Mouse (Mus musculus): ENCODE measurements around the gene Cdrt4. TPM values are rescaled to one million over a fixed set of nuclear protein-coding genes. Genes with fewer than 3 reads are reported as not detected.
A peak's percentile ranks its signal among the peaks of the same experiment; 100 is the strongest.

The Cdrt4 gene
- total RNA-seq (2017) = not detected in 2 replicates

GRCm38 (mm10) chr11:62951012-62951411 is at the start of gene Cdrt4:
Cdrt4 (plus strand) TSS chr11:62951193.
- no peak for ATAC-seq (replicated peaks in 1 of 2; ENCODE audit: insufficient read depth in 1 of 2, low FRiP score in 2 of 2, low TSS enrichment in 1 of 2, low read depth in 1 of 2, poor library complexity in 2 of 2, severe bottlenecking in 2 of 2)

- ATAC-seq (replicated peaks in 1 of 2; ENCODE audit: insufficient read depth in 1 of 2, low FRiP score in 2 of 2, low TSS enrichment in 1 of 2, low read depth in 1 of 2, poor library complexity in 2 of 2, severe bottlenecking in 2 of 2) = peak; percentile 62 to 85; a peak in 3 of 4 replicates
Measured at GRCm38 (mm10) chr11:62901699-62902323, 49.2 kb upstream of the Cdrt4 start.

GRCm38 (mm10) chr11:62903871-62904495 is 47.0 kb upstream of the Cdrt4 start:
- ATAC-seq (replicated peaks in 1 of 2; ENCODE audit: insufficient read depth in 1 of 2, low FRiP score in 2 of 2, low TSS enrichment in 1 of 2, low read depth in 1 of 2, poor library complexity in 2 of 2, severe bottlenecking in 2 of 2) = no peak

GRCm38 (mm10) chr11:62909720-62910306 is 41.2 kb upstream of the Cdrt4 start:
- ATAC-seq (replicated peaks in 1 of 2; ENCODE audit: insufficient read depth in 1 of 2, low FRiP score in 2 of 2, low TSS enrichment in 1 of 2, low read depth in 1 of 2, poor library complexity in 2 of 2, severe bottlenecking in 2 of 2) = 0 out of 4 replicates have a peak, but pooled peaks of 1 of the 2 experiments have one; percentile 17

- ATAC-seq (replicated peaks in 1 of 2; ENCODE audit: insufficient read depth in 1 of 2, low FRiP score in 2 of 2, low TSS enrichment in 1 of 2, low read depth in 1 of 2, poor library complexity in 2 of 2, severe bottlenecking in 2 of 2) = no peak
Measured at GRCm38 (mm10) chr11:62911362-62911761, 39.6 kb upstream of the Cdrt4 start.

- ATAC-seq (replicated peaks in 1 of 2; ENCODE audit: insufficient read depth in 1 of 2, low FRiP score in 2 of 2, low TSS enrichment in 1 of 2, low read depth in 1 of 2, poor library complexity in 2 of 2, severe bottlenecking in 2 of 2) = no peak
Measured at GRCm38 (mm10) chr11:62913141-62913540, 37.9 kb upstream of the Cdrt4 start.

GRCm38 (mm10) chr11:62914532-62914931 is 36.5 kb upstream of the Cdrt4 start:
- no peak for ATAC-seq (replicated peaks in 1 of 2; ENCODE audit: insufficient read depth in 1 of 2, low FRiP score in 2 of 2, low TSS enrichment in 1 of 2, low read depth in 1 of 2, poor library complexity in 2 of 2, severe bottlenecking in 2 of 2)

GRCm38 (mm10) chr11:62915486-62915885 is 35.5 kb upstream of the Cdrt4 start:
- ATAC-seq (replicated peaks in 1 of 2; ENCODE audit: insufficient read depth in 1 of 2, low FRiP score in 2 of 2, low TSS enrichment in 1 of 2, low read depth in 1 of 2, poor library complexity in 2 of 2, severe bottlenecking in 2 of 2) = peak in 1 of 2 experiments; percentile 25; a peak in 1 of 4 replicates

- no peak for ATAC-seq (replicated peaks in 1 of 2; ENCODE audit: insufficient read depth in 1 of 2, low FRiP score in 2 of 2, low TSS enrichment in 1 of 2, low read depth in 1 of 2, poor library complexity in 2 of 2, severe bottlenecking in 2 of 2)
Measured at GRCm38 (mm10) chr11:62916765-62917164, 34.2 kb upstream of the Cdrt4 start.

- ATAC-seq (replicated peaks in 1 of 2; ENCODE audit: insufficient read depth in 1 of 2, low FRiP score in 2 of 2, low TSS enrichment in 1 of 2, low read depth in 1 of 2, poor library complexity in 2 of 2, severe bottlenecking in 2 of 2) = no peak
Measured at GRCm38 (mm10) chr11:62919946-62920742, 30.8 kb upstream of the Cdrt4 start.

- ATAC-seq (replicated peaks in 1 of 2; ENCODE audit: insufficient read depth in 1 of 2, low FRiP score in 2 of 2, low TSS enrichment in 1 of 2, low read depth in 1 of 2, poor library complexity in 2 of 2, severe bottlenecking in 2 of 2) = no peak
Measured at GRCm38 (mm10) chr11:62920743-62921050, 30.3 kb upstream of the Cdrt4 start.

- peak; percentile 62 to 72 for ATAC-seq (replicated peaks in 1 of 2; ENCODE audit: insufficient read depth in 1 of 2, low FRiP score in 2 of 2, low TSS enrichment in 1 of 2, low read depth in 1 of 2, poor library complexity in 2 of 2, severe bottlenecking in 2 of 2)
Measured at GRCm38 (mm10) chr11:62921052-62921977, 29.7 kb upstream of the Cdrt4 start.

GRCm38 (mm10) chr11:62924091-62924761 is 26.8 kb upstream of the Cdrt4 start:
- no peak for ATAC-seq (replicated peaks in 1 of 2; ENCODE audit: insufficient read depth in 1 of 2, low FRiP score in 2 of 2, low TSS enrichment in 1 of 2, low read depth in 1 of 2, poor library complexity in 2 of 2, severe bottlenecking in 2 of 2)

- 0 out of 4 replicates have a peak, but pooled peaks of 1 of the 2 experiments have one; percentile 4 for ATAC-seq (replicated peaks in 1 of 2; ENCODE audit: insufficient read depth in 1 of 2, low FRiP score in 2 of 2, low TSS enrichment in 1 of 2, low read depth in 1 of 2, poor library complexity in 2 of 2, severe bottlenecking in 2 of 2)
Measured at GRCm38 (mm10) chr11:62929799-62930198, 21.2 kb upstream of the Cdrt4 start.

GRCm38 (mm10) chr11:62930574-62930973 is 20.4 kb upstream of the Cdrt4 start:
- no peak for ATAC-seq (replicated peaks in 1 of 2; ENCODE audit: insufficient read depth in 1 of 2, low FRiP score in 2 of 2, low TSS enrichment in 1 of 2, low read depth in 1 of 2, poor library complexity in 2 of 2, severe bottlenecking in 2 of 2)

GRCm38 (mm10) chr11:62931141-62931540 is 19.9 kb upstream of the Cdrt4 start:
- ATAC-seq (replicated peaks in 1 of 2; ENCODE audit: insufficient read depth in 1 of 2, low FRiP score in 2 of 2, low TSS enrichment in 1 of 2, low read depth in 1 of 2, poor library complexity in 2 of 2, severe bottlenecking in 2 of 2) = no peak
